Mouse (Mus musculus): ENCODE data around the gene Sergef.

The Sergef gene

DNA sequence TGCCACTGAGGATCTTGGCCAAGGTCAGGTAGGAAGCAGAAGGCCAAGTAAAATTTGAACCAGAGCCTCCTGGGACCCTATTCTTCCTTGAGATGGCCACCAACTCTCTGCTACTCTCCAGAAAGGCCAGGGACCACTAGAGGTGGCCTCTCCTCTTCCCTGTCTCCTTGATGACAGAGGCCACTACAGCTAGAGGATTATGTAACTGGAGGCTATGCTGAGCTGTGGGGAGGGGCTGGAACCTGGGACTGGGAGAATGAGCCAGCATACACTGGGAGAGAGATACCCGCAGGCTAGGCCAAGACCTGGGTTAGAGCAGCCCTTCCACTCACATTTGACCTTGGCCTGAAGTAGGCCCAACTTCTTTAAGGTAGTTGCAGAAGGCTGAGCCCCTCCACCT is 239.9 kb downstream of the Sergef start:
- DNase-seq = peak; percentile 44

DNA sequence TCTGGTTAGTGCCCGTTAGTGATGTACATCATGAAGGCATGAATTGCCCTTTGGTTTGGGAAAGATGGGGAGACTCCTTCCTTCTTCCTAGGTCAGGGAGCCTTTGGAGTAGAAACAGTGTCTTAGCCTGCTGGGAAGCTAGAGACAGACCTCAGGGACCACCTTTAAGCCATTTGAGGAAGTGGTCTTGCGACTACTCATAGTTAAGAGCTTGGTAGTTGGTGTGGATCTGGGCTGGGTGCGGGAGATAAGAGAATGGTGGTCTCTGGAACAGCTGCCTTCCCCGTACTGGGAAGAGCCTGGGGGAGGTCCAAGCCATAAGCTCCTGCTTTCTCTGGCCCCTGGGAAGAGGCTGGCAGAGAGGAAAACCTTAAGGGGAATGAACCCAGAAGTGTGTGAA is 241.0 kb downstream of the Sergef start:
- DNase-seq = peak; percentile 29

DNA sequence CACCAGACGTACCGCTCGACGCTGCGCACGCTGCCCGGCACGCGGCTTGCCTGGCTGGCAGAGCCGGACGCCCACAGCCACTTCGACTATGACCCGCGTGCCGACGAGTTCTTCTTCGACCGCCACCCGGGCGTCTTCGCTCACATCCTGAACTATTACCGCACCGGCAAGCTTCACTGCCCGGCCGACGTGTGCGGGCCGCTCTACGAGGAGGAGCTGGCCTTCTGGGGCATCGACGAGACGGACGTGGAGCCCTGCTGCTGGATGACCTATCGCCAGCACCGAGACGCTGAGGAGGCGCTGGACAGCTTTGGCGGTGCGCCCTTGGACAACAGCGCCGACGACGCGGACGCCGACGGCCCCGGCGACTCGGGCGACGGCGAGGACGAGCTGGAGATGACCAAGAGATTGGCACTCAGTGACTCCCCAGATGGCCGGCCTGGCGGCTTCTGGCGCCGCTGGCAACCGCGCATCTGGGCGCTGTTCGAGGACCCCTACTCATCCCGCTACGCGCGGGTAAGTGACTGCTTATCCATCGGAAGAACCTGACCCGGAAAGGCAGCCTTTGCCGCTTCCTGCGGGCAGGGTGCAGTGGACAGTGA is 241.8 kb downstream of the Sergef start:
- DNase-seq = peak; percentile 66

DNA sequence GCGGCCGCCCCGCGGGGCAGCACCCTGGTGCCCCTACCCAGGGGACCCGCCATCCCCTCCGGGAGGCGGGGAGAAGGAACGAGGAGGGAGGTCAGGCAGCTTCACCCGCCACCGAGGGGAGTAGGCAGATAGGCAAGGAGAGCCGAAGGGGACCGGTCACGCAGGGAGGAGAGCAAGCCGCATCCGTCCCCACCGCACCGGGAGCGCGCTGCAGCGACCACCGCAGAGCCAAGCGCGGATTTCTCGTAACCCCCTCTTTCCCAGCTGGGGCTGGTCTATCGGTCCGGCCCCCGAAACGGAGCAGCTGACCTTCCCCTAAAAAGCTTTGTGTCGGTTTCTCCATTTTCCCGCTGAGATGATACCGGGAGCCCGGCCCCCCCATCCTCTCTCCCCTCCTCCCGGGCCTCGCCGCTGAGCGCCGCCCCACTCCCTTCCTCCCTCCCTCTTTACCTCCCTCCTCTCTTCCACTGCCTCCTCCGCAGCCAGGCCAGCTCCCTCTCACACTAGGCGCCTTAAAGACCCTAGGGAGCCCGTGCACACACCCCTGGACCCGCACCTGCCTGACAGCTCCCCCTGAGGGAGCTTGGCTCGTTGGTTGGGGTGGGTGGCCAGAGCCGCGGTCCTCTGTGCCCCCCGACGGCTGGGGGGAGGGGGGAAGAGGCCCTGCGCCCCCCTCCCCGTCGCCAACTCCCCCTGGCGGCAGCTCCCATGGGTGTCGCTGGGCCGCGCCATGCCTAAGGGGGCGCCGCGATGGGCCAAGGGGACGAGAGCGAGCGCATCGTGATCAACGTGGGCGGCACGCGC is 242.5 kb downstream of the Sergef start:
- DNase-seq = peak; percentile 66

DNA sequence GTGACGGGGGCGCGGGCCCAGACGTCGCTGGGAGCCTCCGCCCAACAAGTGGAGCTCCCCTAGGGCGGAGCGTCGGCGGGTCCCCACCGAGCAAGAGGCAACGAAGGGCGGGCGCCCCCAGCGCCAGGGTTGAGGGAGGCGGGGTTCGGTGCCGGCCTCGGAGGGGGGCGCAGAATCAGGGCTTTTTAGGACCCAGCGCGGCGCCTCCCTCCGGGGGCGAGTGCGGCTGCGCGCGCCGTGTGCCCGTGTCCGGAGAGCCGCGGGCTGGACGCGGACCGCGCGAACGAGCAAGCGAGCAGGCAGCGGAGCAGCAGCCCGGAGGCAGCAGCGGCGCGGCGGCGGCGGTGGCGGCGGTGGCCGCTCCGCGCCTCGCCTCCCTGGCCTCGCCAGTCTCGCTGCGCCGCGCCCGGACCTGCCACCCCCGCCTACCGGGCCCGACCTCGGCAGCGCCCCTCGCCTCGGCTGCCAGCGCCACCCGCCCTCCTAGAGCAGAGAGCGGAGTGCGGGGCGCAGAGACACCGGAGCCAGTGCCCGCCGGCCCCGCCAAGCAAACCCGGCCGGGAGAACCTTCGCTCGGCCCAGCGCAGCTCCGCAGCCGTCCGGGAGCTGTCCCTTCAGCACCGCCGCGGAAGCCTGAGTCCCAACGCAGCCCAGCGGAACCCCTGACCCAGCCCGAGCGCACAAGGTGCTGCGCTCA is 243.2 kb downstream of the Sergef start, which contains the start of gene Kcnc1:
TSS of gene Kcnc1 (plus strand) at position 267 of the 697 bp plus-strand sequence.
- peak; percentile 86 for DNase-seq

DNA sequence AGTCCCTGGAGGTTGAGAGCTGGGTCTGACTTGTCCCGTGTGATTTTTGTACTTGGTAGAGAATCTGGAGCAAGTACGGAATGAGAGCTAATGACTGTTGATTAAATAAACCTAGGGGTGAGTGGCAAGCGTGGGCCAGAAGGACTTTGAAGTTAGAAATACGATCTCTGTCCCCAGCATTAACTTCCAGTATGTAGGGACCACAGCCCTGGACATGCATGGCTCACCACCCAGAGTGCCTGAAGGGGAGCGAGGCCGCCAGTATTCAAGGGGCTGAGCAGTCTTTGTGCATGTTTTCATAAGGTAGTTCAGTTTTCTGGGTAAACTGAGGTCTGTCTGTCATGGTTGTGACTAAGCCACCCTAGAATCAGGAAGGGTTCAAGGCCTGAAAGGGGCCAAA is 244.0 kb downstream of the Sergef start:
- DNase-seq = peak; percentile 38

DNA sequence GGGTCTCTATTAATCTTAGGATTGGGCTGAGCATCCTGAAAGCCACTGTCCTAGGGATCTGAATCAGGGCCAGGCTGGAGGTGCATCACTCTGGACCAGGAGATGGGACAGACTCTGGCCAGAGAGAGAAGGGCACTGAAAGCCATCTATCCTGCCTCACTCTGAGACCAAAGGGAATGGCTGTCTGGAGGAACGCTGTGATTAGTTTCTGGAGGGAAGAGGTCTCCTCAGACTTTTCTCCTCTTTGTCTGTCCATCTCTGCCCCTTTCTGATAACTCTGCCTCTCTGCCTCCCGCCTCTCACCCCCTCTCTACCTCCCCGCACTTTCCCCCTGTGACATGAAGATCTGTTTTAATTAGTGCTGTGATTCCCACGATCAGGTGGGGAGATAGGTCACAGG is 244.7 kb downstream of the Sergef start:
- DNase-seq = peak; percentile 46

DNA sequence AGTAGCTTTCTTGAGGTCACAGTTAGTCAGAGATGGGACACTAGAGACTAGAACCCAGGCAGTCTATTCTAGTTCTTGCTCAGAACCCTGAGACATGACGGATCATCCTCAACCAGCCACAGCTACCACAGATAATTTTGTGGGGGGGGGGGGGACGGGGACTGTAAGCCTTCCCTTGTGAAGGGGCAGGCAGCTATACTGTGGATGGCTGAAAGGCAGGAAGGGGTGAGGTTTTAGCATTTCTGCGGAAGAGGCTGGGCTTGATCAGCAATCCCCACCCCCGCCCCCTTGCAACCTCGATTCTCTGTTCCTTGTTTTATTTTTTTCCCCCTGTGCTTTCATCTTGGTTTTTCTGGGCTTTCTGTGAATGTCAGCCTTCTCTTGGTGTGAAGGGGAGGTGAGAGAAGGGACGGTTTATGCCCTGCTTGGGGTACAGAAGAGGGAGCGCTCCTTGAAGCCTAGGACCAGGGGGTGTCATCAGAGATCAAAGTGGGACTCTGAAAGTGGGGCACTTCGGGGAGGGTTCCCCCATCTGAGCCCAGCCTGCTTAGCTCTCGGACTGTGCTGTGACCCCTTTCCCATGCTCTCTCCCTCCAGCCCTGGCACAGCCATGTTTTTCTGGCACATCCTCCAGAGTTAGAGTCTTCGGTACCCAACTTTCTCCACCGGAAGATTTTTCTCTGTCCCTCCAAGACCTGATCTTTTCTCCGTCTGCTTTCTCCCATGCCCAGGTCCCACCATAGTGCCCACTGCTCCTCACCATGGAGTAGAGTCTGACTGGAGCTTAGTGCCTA is 245.7 kb downstream of the Sergef start:
- DNase-seq = peak; percentile 53

Measured in cerebellum, adult 8-10 months (tissue).